Mouse (Mus musculus) stomach, embryonic 16.5 days (tissue): Measurements from ENCODE around the gene Bmp8a. TPM values are rescaled to one million over a fixed set of nuclear protein-coding genes. Genes with fewer than 3 reads are reported as not detected.
A peak's percentile ranks its signal among the peaks of the same experiment; 100 is the strongest.

Source experiments
- ATAC-seq: fragments of 200-750 bp; cut with Nextera tagmentation; 2 replicates; pipeline ENCODE4 v1.8.0; 2017; ENCODE audit warnings: moderate number of reproducible peaks, moderate TSS enrichment; ENCODE audit not compliant: insufficient read depth, low FRiP score
- H3K27ac ChIP-seq: fragments of 300-500 bp; sonication (generic); 2 replicates; pipeline ENCODE4 v1.5.1; 2014; ENCODE audit warnings: low read length
- H3K27me3 ChIP-seq: fragments of 300-500 bp; sonication (generic); 2 replicates; pipeline ENCODE4 v1.6.1; 2014; ENCODE audit warnings: low read length, control low read depth, mixed read lengths; ENCODE audit not compliant: control insufficient read depth, insufficient read depth
- H3K36me3 ChIP-seq: fragments of 300-500 bp; sonication (generic); 2 replicates; pipeline ENCODE4 v1.6.1; 2014; ENCODE audit warnings: low read length; ENCODE audit not compliant: control insufficient read depth, insufficient read depth
- H3K4me1 ChIP-seq: fragments of 300-500 bp; sonication (generic); 2 replicates; pipeline ENCODE4 v1.6.1; 2014; ENCODE audit warnings: low read length, control low read depth, mixed read lengths; ENCODE audit not compliant: control insufficient read depth, insufficient read depth
- H3K4me2 ChIP-seq: fragments of 300-500 bp; sonication (generic); 2 replicates; pipeline ENCODE4 v1.6.1; 2014; ENCODE audit warnings: low read depth, low read length, mixed read lengths
- H3K4me3 ChIP-seq: fragments of 300-500 bp; sonication (generic); replicated peaks from 2 replicates; pipeline ENCODE4 v1.5.1; 2014; ENCODE audit warnings: mild to moderate bottlenecking, low read length
- H3K9ac ChIP-seq: fragments of 300-500 bp; sonication (generic); 2 replicates; pipeline ENCODE4 v1.6.1; 2014; ENCODE audit warnings: low read length
- H3K9me3 ChIP-seq: fragments of 300-500 bp; sonication (generic); replicated peaks from 2 replicates; pipeline ENCODE4 v1.6.1; 2016; ENCODE audit warnings: low read length, control low read depth; ENCODE audit not compliant: control insufficient read depth
- WGBS: fragments of 180-500 bp; shearing (Covaris S2); extraction: QIAGEN DNeasy Blood & Tissue Kit; methylation state at CpG from one replicate; pipeline ENCODE4 v1.1.7; 2014; 5-methylcytosine and 5-hydroxymethylcytosine counted together
- polyA plus RNA-seq: library from polyadenylated mRNA; unstranded; fragments of >200 nt; fragmentation: Nextera tagmentation; extraction: Ambion mirVana; gene quantifications from 2 replicates; pipeline ENCODE4 v1.2.1, GENCODE M21; 2015

Gene Bmp8a
- 0.48 and 0.65 TPM in 2 replicates for polyA plus RNA-seq

DNA sequence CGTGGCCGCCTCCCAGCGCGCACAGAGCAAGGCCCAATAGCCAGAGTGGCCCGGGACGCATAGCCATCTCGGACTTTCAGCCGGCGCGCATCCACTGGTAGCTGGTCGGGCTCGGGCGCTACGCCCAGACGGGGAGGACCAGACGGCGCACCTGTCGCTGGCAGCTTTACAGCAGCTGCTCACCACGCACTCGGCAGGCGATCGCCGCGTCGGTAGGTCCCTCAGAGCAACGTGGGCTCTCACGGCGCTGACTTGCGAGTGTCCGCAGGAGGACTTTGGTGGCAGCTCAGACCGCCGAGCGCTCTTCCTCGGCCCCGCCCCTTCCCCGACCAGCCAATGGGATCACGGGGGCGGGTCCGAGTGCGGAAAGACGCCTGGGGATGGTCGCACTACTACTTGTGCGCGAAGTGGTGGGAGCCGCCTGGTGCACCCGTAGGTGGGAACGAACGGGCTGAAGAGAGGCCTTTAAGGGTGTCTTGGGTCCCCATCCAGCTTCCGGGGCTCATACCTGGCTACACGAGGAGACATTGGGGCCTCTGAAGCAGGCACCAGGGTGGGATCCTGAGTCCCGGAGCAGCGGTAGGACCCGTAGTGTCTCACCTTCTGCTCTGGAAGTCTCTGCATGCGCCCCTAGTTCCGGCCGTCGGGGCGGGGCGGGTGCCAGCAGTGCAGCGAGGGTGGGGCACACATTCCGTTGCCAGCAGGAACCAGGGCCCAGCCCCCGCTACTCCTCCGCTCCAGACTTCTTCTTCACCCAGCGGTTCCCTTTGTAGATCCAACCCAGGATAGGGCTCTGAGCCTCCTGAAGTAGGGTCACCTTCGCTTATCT is at the start of gene Bmp8a:
Gene Bmp8a, minus strand, starts transcription at position 611 of the 829 bp plus-strand sequence.
- no peaks in the 10 kb centered on the region for H3K36me3 ChIP-seq
- peak within 1 kb of the TSS; percentile 94 for H3K4me2 ChIP-seq
- H3K4me3 ChIP-seq, result peak within 1 kb of the TSS; percentile 62
- peak; percentile 82 for ATAC-seq
- peaks cover 8% of the 10 kb centered on the region for H3K4me1 ChIP-seq
- peaks cover 26% of the 10 kb centered on the region for H3K27me3 ChIP-seq
- WGBS, result under 1% methylated on average over 65 of the region's 65 CpGs
- H3K9me3 ChIP-seq, result no peaks in the 10 kb centered on the region
- H3K9ac ChIP-seq, result peak within 1 kb of the TSS; percentile 63
- no peak within 1 kb of the TSS for H3K27ac ChIP-seq

DNA sequence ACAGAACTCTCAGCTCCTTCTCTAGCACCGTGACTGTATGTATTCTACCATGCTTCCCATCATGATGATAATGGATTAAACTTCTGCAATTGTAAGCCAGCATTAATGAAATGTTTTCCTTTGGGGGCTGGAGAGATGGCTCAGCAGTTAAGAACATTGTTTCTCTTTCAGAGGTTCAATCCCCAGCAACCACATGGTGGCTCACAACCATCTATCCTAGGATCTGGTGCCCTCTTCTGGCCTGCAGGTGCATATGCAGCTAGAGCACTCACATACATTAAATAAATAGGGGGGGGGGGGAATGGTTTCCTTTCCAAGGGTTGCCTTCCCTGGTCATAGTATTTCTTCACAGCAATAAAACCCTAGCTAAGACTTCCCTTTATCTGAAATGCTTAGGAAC is 49.1 kb upstream of the Bmp8a start:
- no peaks in the 10 kb centered on the region for H3K4me1 ChIP-seq
- WGBS, result 97% methylated on average over 1 of the region's 1 CpGs
- no peak for ATAC-seq
- no peak overlapping the region for H3K9ac ChIP-seq
- H3K36me3 ChIP-seq, result peaks cover 44% of the 10 kb centered on the region
- H3K9me3 ChIP-seq, result no peaks in the 10 kb centered on the region
- H3K27me3 ChIP-seq, result no peaks in the 10 kb centered on the region
- no peak overlapping the region for H3K4me2 ChIP-seq
- H3K4me3 ChIP-seq, result no peak overlapping the region
- no peak overlapping the region for H3K27ac ChIP-seq

DNA sequence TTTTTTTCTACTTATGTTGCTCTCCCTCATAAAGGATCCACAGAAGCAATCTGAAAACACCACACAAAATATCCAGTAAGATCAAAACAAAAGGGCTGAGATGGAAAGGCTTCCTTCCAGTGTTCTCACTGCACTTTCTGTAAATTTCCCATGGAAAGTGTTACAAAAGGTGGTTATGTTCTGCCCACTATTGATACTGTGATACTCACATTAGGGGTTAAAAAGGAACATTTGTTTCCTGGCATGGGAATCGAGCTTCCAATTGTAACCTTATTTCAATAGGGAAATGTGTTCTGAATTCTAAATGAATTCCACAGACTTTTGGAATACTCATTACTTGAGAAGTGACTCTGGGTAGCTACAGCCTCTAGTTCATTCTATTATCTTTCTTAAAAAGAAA is 42.0 kb upstream of the Bmp8a start:
- H3K9me3 ChIP-seq, result no peaks in the 10 kb centered on the region
- H3K4me2 ChIP-seq, result no peak overlapping the region
- no peak overlapping the region for H3K9ac ChIP-seq
- H3K27ac ChIP-seq, result no peak overlapping the region
- WGBS, result 87% methylated on average over 1 of the region's 1 CpGs
- no peak for ATAC-seq
- H3K4me3 ChIP-seq, result no peak overlapping the region
- no peaks in the 10 kb centered on the region for H3K4me1 ChIP-seq
- no peaks in the 10 kb centered on the region for H3K27me3 ChIP-seq
- peaks cover 21% of the 10 kb centered on the region for H3K36me3 ChIP-seq

DNA sequence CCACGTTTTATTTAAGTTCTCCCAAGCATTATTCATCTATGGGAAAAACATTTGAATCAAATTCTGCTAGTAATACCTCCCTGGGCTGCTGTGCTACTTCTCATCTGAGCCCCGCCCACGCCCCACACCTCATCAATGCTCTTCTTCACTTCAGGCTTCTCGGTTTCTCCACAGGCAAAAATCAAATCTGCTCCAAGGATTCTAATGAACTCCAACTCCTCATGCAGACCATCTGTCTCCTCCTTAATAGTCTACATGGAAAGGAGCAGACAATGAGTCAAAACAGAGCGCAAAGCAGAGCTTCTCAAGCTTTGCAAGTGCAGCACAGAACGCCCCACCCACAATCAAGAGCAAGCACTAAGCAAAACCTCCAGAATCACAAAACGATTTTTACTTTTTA is 40.1 kb upstream of the Bmp8a start:
- Histone ChIP-seq H3K9ac (no peak overlapping the region), H3K36me3 (peaks cover 15% of the 10 kb centered on the region)
- ATAC-seq, result no peak

DNA sequence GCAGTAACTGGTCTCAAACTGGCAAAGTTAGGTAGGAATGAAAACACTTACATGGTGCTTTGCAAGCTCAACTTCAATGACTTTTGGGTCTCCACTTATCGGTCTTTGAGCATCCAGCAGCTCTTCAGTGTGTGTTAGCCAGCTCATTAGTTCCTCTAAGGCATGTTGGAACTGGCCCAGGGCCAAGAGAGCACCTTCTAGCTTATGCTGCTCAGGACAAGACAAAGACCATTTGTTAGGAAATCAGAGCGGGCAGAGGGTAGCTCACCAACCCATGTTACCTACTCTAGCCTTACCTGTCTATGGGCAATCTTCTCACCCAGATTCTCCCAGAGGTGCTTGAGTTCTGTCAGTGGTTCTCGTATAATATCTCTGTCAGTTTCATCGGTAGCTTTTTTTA is 39.0 kb upstream of the Bmp8a start:
- Histone ChIP-seq H3K4me2 (no peak overlapping the region), H3K9ac (no peak overlapping the region), H3K4me1 (no peaks in the 10 kb centered on the region), H3K4me3 (no peak overlapping the region), H3K36me3 (peaks cover 16% of the 10 kb centered on the region), H3K27me3 (no peaks in the 10 kb centered on the region), H3K27ac (no peak overlapping the region), H3K9me3 (no peaks in the 10 kb centered on the region)
- ATAC-seq, result no peak
- 90% methylated on average over 4 of the region's 4 CpGs for WGBS

More for the DNA sequence above, 40.1 kb upstream of the Bmp8a start:
- Histone ChIP-seq H3K27ac (no peak overlapping the region), H3K4me1 (no peaks in the 10 kb centered on the region), H3K4me3 (no peak overlapping the region), H3K27me3 (no peaks in the 10 kb centered on the region), H3K4me2 (no peak overlapping the region), H3K9me3 (no peaks in the 10 kb centered on the region)
- WGBS, result 93% methylated on average over 7 of the region's 7 CpGs

DNA sequence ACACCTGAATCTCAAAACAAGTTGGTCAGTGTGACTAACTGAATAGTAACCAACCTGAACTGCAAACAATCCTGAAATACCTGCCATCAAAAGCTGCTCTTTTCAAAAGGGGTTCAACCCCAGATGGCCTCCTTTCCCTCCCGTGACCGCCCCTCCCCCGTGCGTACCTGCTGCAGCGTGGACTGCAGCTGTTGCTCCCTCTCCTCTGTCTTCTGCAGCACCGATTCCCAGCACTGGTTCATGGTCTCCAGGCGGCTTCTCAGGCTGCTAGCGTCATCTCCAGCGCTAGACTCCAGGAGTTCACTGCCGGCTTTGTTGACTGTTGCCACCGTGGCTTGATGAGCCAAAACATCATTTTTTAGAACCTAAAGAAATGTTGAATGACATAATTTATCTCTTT is 38.5 kb upstream of the Bmp8a start:
- no peak overlapping the region for H3K9ac ChIP-seq
- peaks cover 13% of the 10 kb centered on the region for H3K36me3 ChIP-seq
- H3K9me3 ChIP-seq, result no peaks in the 10 kb centered on the region
- no peak overlapping the region for H3K4me2 ChIP-seq
- no peak overlapping the region for H3K4me3 ChIP-seq
- H3K27ac ChIP-seq, result no peak overlapping the region
- no peak for ATAC-seq
- 86% methylated on average over 11 of the region's 11 CpGs for WGBS
- no peaks in the 10 kb centered on the region for H3K4me1 ChIP-seq
- no peaks in the 10 kb centered on the region for H3K27me3 ChIP-seq

GRCm38 (mm10) chr4:123376031-123376430 is 33.0 kb upstream of the Bmp8a start:
- H3K36me3 ChIP-seq, result peaks cover 43% of the 10 kb centered on the region
- H3K4me1 ChIP-seq, result no peaks in the 10 kb centered on the region
- no peak overlapping the region for H3K9ac ChIP-seq
- H3K9me3 ChIP-seq, result no peaks in the 10 kb centered on the region
- WGBS, result 90% methylated on average over 3 of the region's 3 CpGs
- H3K27ac ChIP-seq, result no peak overlapping the region
- H3K27me3 ChIP-seq, result no peaks in the 10 kb centered on the region
- no peak overlapping the region for H3K4me3 ChIP-seq
- no peak for ATAC-seq
- H3K4me2 ChIP-seq, result no peak overlapping the region

GRCm38 (mm10) chr4:123374316-123375008 is 31.4 kb upstream of the Bmp8a start:
- H3K4me2 ChIP-seq, result no peak overlapping the region
- no peak overlapping the region for H3K27ac ChIP-seq
- no peaks in the 10 kb centered on the region for H3K9me3 ChIP-seq
- no peaks in the 10 kb centered on the region for H3K27me3 ChIP-seq
- no peaks in the 10 kb centered on the region for H3K4me1 ChIP-seq
- H3K9ac ChIP-seq, result no peak overlapping the region
- no peak overlapping the region for H3K4me3 ChIP-seq
- H3K36me3 ChIP-seq, result peaks cover 51% of the 10 kb centered on the region
- WGBS, result 90% methylated on average over 12 of the region's 12 CpGs
- ATAC-seq, result no peak

DNA sequence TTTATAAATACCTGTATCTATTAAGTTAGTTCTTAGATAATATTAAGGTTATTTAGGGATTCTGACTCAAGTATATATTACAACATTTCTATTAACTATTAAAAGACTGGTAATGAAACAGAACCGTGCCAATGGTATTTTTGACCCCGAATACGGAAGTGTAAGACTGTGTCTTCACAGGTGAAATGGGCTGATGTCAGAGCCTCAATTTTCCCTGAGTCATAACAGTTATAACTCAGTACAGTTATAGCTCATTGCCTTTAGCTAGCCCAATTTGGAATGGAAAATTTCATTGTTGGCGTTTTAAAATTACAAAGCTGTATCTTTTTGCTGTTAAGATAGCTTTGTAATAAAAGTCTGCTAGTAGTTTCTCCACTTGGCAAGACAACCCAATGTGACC is 20.5 kb upstream of the Bmp8a start:
- Histone ChIP-seq H3K27me3 (no peaks in the 10 kb centered on the region), H3K4me3 (no peak overlapping the region), H3K4me1 (no peaks in the 10 kb centered on the region), H3K9me3 (no peaks in the 10 kb centered on the region), H3K4me2 (no peak overlapping the region), H3K27ac (no peak overlapping the region), H3K36me3 (peaks cover 9% of the 10 kb centered on the region), H3K9ac (no peak overlapping the region)
- 97% methylated on average over 4 of the region's 4 CpGs for WGBS
- no peak for ATAC-seq
